Mouse (Mus musculus) splenic B cell, adult 2 months (primary cell): Measurements from ENCODE around the gene Il17f.
"Not testable (repeated sequence)": the region's sequence is repeated elsewhere in the genome, so short reads cannot be mapped to it uniquely, and the experiment has no call there.

ENCODE experiments used
- DNase-seq: peaks from one replicate; pipeline ENCODE4 v3.0.0-alpha.2; 2011; ENCODE audit warnings: low read depth, low spot score
- H3K27me3 ChIP-seq: 2 replicates; pipeline ENCODE4 v1.6.1; 2012; ENCODE audit warnings: mild to moderate bottlenecking, low read length, moderate library complexity, mixed read lengths; ENCODE audit not compliant: control insufficient read depth, poor library complexity, insufficient read depth, severe bottlenecking
- H3K36me3 ChIP-seq: 2 replicates; pipeline ENCODE4 v1.6.1; 2012; ENCODE audit warnings: mild to moderate bottlenecking, low read length, moderate library complexity, mixed read lengths; ENCODE audit not compliant: control insufficient read depth, poor library complexity, insufficient read depth, severe bottlenecking

The Il17f gene

GRCm38 (mm10) chr1:20790517-20790916, at the start of gene Il17f:
Gene Il17f, minus strand, starts transcription at chr1:20790617.
- H3K36me3 ChIP-seq, H3K27me3 ChIP-seq, DNase-seq: not testable (repeated sequence)

- H3K27me3 ChIP-seq, result no peaks in the 10 kb centered on the region
- no peak for DNase-seq
Observed at GRCm38 (mm10) chr1:20839911-20840310, 49.5 kb upstream of the Il17f start.

GRCm38 (mm10) chr1:20836551-20837125, 46.2 kb upstream of the Il17f start:
- no peak for DNase-seq
- Histone ChIP-seq H3K36me3 (no peaks in the 10 kb centered on the region), H3K27me3 (no peaks in the 10 kb centered on the region)

More at GRCm38 (mm10) chr1:20839911-20840310, 49.5 kb upstream of the Il17f start:
- no peaks in the 10 kb centered on the region for H3K36me3 ChIP-seq

GRCm38 (mm10) chr1:20833141-20833511, 42.7 kb upstream of the Il17f start:
- Histone ChIP-seq H3K27me3 (no peaks in the 10 kb centered on the region), H3K36me3 (no peaks in the 10 kb centered on the region)
- no peak for DNase-seq

GRCm38 (mm10) chr1:20832473-20833140, 42.2 kb upstream of the Il17f start:
- no peak for DNase-seq
- no peaks in the 10 kb centered on the region for H3K36me3 ChIP-seq
- no peaks in the 10 kb centered on the region for H3K27me3 ChIP-seq

GRCm38 (mm10) chr1:20830546-20830945, 40.1 kb upstream of the Il17f start:
- DNase-seq, result no peak
- Histone ChIP-seq H3K27me3 (no peaks in the 10 kb centered on the region), H3K36me3 (no peaks in the 10 kb centered on the region)

GRCm38 (mm10) chr1:20828061-20828460, 37.6 kb upstream of the Il17f start:
- no peak for DNase-seq
- Histone ChIP-seq H3K36me3 (no peaks in the 10 kb centered on the region), H3K27me3 (no peaks in the 10 kb centered on the region)

GRCm38 (mm10) chr1:20825036-20825435, 34.6 kb upstream of the Il17f start:
- no peaks in the 10 kb centered on the region for H3K36me3 ChIP-seq
- no peaks in the 10 kb centered on the region for H3K27me3 ChIP-seq
- no peak for DNase-seq

- Histone ChIP-seq H3K36me3 (no peaks in the 10 kb centered on the region), H3K27me3 (no peaks in the 10 kb centered on the region)
- DNase-seq, result no peak
Observed at GRCm38 (mm10) chr1:20823906-20824305, 33.5 kb upstream of the Il17f start.

- Histone ChIP-seq H3K27me3 (no peaks in the 10 kb centered on the region), H3K36me3 (no peaks in the 10 kb centered on the region)
- no peak for DNase-seq
Observed at GRCm38 (mm10) chr1:20823471-20823870, 33.1 kb upstream of the Il17f start.

GRCm38 (mm10) chr1:20820959-20821358, 30.5 kb upstream of the Il17f start:
- Histone ChIP-seq H3K36me3 (no peaks in the 10 kb centered on the region), H3K27me3 (no peaks in the 10 kb centered on the region)
- no peak for DNase-seq

- peak; percentile 94 for DNase-seq
- no peaks in the 10 kb centered on the region for H3K27me3 ChIP-seq
- H3K36me3 ChIP-seq, result no peaks in the 10 kb centered on the region
Observed at GRCm38 (mm10) chr1:20819771-20820605, 29.6 kb upstream of the Il17f start, which contains the start of gene Mcm3. Gene Mcm3, minus strand, starts transcription at chr1:20820312.

GRCm38 (mm10) chr1:20817596-20817995, 27.2 kb upstream of the Il17f start:
- Histone ChIP-seq H3K36me3 (no peaks in the 10 kb centered on the region; the same call in 1 of the 2 replicates), H3K27me3 (no peaks in the 10 kb centered on the region)
- no peak for DNase-seq

- no peaks in the 10 kb centered on the region for H3K27me3 ChIP-seq
- DNase-seq, result no peak
- H3K36me3 ChIP-seq, result peaks cover 2% of the 10 kb centered on the region; the same call in 1 of the 2 replicates
Observed at GRCm38 (mm10) chr1:20817172-20817571, 26.8 kb upstream of the Il17f start.

GRCm38 (mm10) chr1:20814521-20814920, 24.1 kb upstream of the Il17f start:
- Histone ChIP-seq H3K27me3 (no peaks in the 10 kb centered on the region), H3K36me3 (peaks cover 6% of the 10 kb centered on the region)
- no peak for DNase-seq
